Mouse (Mus musculus): ENCODE data around the gene Tuba3b.

The Tuba3b gene

GRCm38 (mm10) chr6:145607746-145608145, 7.8 kb upstream of the Tuba3b start:
- DNase-seq (ENCODE audit: low spot score in 2 of 2) = no peak

- no peak for DNase-seq (ENCODE audit: low spot score in 2 of 2)
These were observed 6.9 kb upstream of the Tuba3b start for GRCm38 (mm10) chr6:145608693-145609092.

- DNase-seq (ENCODE audit: low spot score in 2 of 2) = no peak
These were observed 4.7 kb upstream of the Tuba3b start for GRCm38 (mm10) chr6:145610901-145611300.

GRCm38 (mm10) chr6:145612611-145613010, 2.9 kb upstream of the Tuba3b start:
- no peak for DNase-seq (ENCODE audit: low spot score in 2 of 2)

- DNase-seq (ENCODE audit: low spot score in 2 of 2) = no peak
These were observed 1.3 kb upstream of the Tuba3b start, which contains the start of gene Lmntd1 for GRCm38 (mm10) chr6:145614219-145614618. Gene Lmntd1 (minus strand): TSS chr6:145614319.

- DNase-seq (ENCODE audit: low spot score in 2 of 2) = no peak
These were observed 1.1 kb downstream of the Tuba3b start for GRCm38 (mm10) chr6:145616402-145617229.

GRCm38 (mm10) chr6:145623141-145623540, 7.6 kb downstream of the Tuba3b start:
- DNase-seq (ENCODE audit: low spot score in 2 of 2) = no peak

- DNase-seq (ENCODE audit: low spot score in 2 of 2) = no peak
These were observed 14.7 kb downstream of the Tuba3b start for GRCm38 (mm10) chr6:145630269-145630668.

GRCm38 (mm10) chr6:145634454-145634853, 18.9 kb downstream of the Tuba3b start:
- no peak for DNase-seq (ENCODE audit: low spot score in 2 of 2)

- no peak for DNase-seq (ENCODE audit: low spot score in 2 of 2)
These were observed 21.1 kb downstream of the Tuba3b start for GRCm38 (mm10) chr6:145636682-145637081.

- DNase-seq (ENCODE audit: low spot score in 2 of 2) = no peak
These were observed 22.7 kb downstream of the Tuba3b start for GRCm38 (mm10) chr6:145638248-145638647.

GRCm38 (mm10) chr6:145640971-145641506, 25.5 kb downstream of the Tuba3b start:
- no peak for DNase-seq (ENCODE audit: low spot score in 2 of 2)

- DNase-seq (ENCODE audit: low spot score in 2 of 2) = no peak
These were observed 36.4 kb downstream of the Tuba3b start for GRCm38 (mm10) chr6:145651976-145652375.

GRCm38 (mm10) chr6:145652986-145653385, 37.4 kb downstream of the Tuba3b start:
- DNase-seq (ENCODE audit: low spot score in 2 of 2) = no peak

GRCm38 (mm10) chr6:145653626-145654025, 38.1 kb downstream of the Tuba3b start:
- no peak for DNase-seq (ENCODE audit: low spot score in 2 of 2)

- DNase-seq (ENCODE audit: low spot score in 2 of 2) = no peak
These were observed 38.7 kb downstream of the Tuba3b start for GRCm38 (mm10) chr6:145654062-145654836.

- DNase-seq (ENCODE audit: low spot score in 2 of 2) = no peak
These were observed 40.1 kb downstream of the Tuba3b start for GRCm38 (mm10) chr6:145655678-145656077.

- no peak for DNase-seq (ENCODE audit: low spot score in 2 of 2)
These were observed 41.4 kb downstream of the Tuba3b start for GRCm38 (mm10) chr6:145656740-145657591.

- no peak for DNase-seq (ENCODE audit: low spot score in 2 of 2)
These were observed 43.6 kb downstream of the Tuba3b start for GRCm38 (mm10) chr6:145659116-145659515.

- DNase-seq (ENCODE audit: low spot score in 2 of 2) = no peak
These were observed 45.4 kb downstream of the Tuba3b start for GRCm38 (mm10) chr6:145660943-145661342.

GRCm38 (mm10) chr6:145664208-145664607, 48.7 kb downstream of the Tuba3b start:
- DNase-seq (ENCODE audit: low spot score in 2 of 2) = no peak

GRCm38 (mm10) chr6:145665751-145666150, 50.2 kb downstream of the Tuba3b start:
- no peak for DNase-seq (ENCODE audit: low spot score in 2 of 2)

Data from right cerebral cortex, postnatal 36 days (tissue).